Mouse (Mus musculus): Measurements from ENCODE around the gene Syt5. TPM values are rescaled to one million over a fixed set of nuclear protein-coding genes. Genes with fewer than 3 reads are reported as not detected.

Gene Syt5
- total and polyA plus RNA-seq, 3 experiments = not detected

- H3K4me3 ChIP-seq (ENCODE audit: control insufficient read depth in 1 of 2, insufficient read depth in 1 of 2, low read depth in 2 of 2, low read length in 2 of 2) = no peak overlapping the region
- no peak for DNase-seq (ENCODE audit: low read depth, low spot score)
- peaks cover 56% of the 10 kb centered on the region for H3K79me2 ChIP-seq (ENCODE audit: control insufficient read depth, insufficient read depth, low read length, poor library complexity)
- no peak overlapping the region; the same call in 1 of the 2 replicates for H3K9ac ChIP-seq (ENCODE audit: control insufficient read depth, low read depth, low read length, poor library complexity, severe bottlenecking)
- no peak for TF ChIP-seq MAX (IDR thresholded peaks at IDR 0.05; ENCODE audit: low read length)
- TF ChIP-seq KAT2A (conservative IDR thresholded peaks at IDR 0.05; ENCODE audit: low read depth, low read length) = no peak
- TF ChIP-seq CHD2 (IDR thresholded peaks at IDR 0.05; ENCODE audit: low read length) = no peak
- TF ChIP-seq MAZ (IDR thresholded peaks at IDR 0.05; ENCODE audit: low read depth, low read length) = no peak
- no peak for TF ChIP-seq EP300 (IDR thresholded peaks at IDR 0.05; ENCODE audit: low read depth in 1 of 2, low read length in 2 of 2)
- no peak for TF ChIP-seq CHD1 (IDR thresholded peaks at IDR 0.05; ENCODE audit: low read depth, low read length)
- TF ChIP-seq TCF12 (IDR thresholded peaks at IDR 0.05; ENCODE audit: low read depth, low read length) = no peak
- TF ChIP-seq MAFK (IDR thresholded peaks at IDR 0.05; ENCODE audit: borderline replicate concordance, low read depth, low read length) = no peak
- no peak for TF ChIP-seq NRF1 (IDR thresholded peaks at IDR 0.05; ENCODE audit: insufficient read depth, low read depth, low read length, poor library complexity, severe bottlenecking)
- no peak for TF ChIP-seq GABPA (IDR thresholded peaks at IDR 0.05; ENCODE audit: low read depth, low read length)
- no peak for TF ChIP-seq ZKSCAN1 (IDR thresholded peaks at IDR 0.05; ENCODE audit: low read depth, low read length)
- no peak for TF ChIP-seq POLR2AphosphoS5 (IDR thresholded peaks at IDR 0.05; ENCODE audit: borderline replicate concordance, low read depth, low read length)
- TF ChIP-seq USF1 (IDR thresholded peaks at IDR 0.05; ENCODE audit: low read depth, low read length) = no peak
- TF ChIP-seq MXI1 (IDR thresholded peaks at IDR 0.05; ENCODE audit: low read depth, low read length) = no peak
- no peak for TF ChIP-seq SMC3 (IDR thresholded peaks at IDR 0.05; ENCODE audit: low read depth, low read length)
- no peak for TF ChIP-seq NELFE (IDR thresholded peaks at IDR 0.05; ENCODE audit: low read depth, low read length)
- no peak for TF ChIP-seq TBP (IDR thresholded peaks at IDR 0.05; ENCODE audit: low read depth, low read length)
- no peak overlapping the region for H3K27ac ChIP-seq (ENCODE audit: control insufficient read depth, low read depth, low read length)
- H3K4me1 ChIP-seq (ENCODE audit: control insufficient read depth in 1 of 2, insufficient read depth in 2 of 2, low read length in 2 of 2) = peaks cover 6 to 30% of the 10 kb centered on the region in 2 experiments
- no peaks in the 10 kb centered on the region for H3K9me3 ChIP-seq (replicated peaks; ENCODE audit: insufficient read depth, low read length)
- H3K27me3 ChIP-seq (ENCODE audit: control insufficient read depth in 1 of 2, insufficient read depth in 2 of 2, low read length in 2 of 2) = no peaks in the 10 kb centered on the region
- peaks cover 8 to 33% of the 10 kb centered on the region in 2 experiments for H3K36me3 ChIP-seq (ENCODE audit: control insufficient read depth in 1 of 2, insufficient read depth in 2 of 2, low read length in 2 of 2)
Observed at GRCm38 (mm10) chr7:4499034-4499433, 48.3 kb downstream of the Syt5 start.

GRCm38 (mm10) chr7:4498251-4498650 lies 49.1 kb downstream of the Syt5 start:
- Histone ChIP-seq H3K27me3 (ENCODE audit: control insufficient read depth in 1 of 2, insufficient read depth in 2 of 2, low read length in 2 of 2) (no peaks in the 10 kb centered on the region), H3K9me3 (replicated peaks; ENCODE audit: insufficient read depth, low read length) (no peaks in the 10 kb centered on the region), H3K9ac (ENCODE audit: control insufficient read depth, low read depth, low read length, poor library complexity, severe bottlenecking) (no peak overlapping the region), H3K27ac (ENCODE audit: control insufficient read depth, low read depth, low read length) (no peak overlapping the region), H3K4me1 (ENCODE audit: control insufficient read depth in 1 of 2, insufficient read depth in 2 of 2, low read length in 2 of 2) (peaks cover 2 to 31% of the 10 kb centered on the region in 2 experiments), H3K4me3 (ENCODE audit: control insufficient read depth in 1 of 2, insufficient read depth in 1 of 2, low read depth in 2 of 2, low read length in 2 of 2) (no peak overlapping the region), H3K36me3 (ENCODE audit: control insufficient read depth in 1 of 2, insufficient read depth in 2 of 2, low read length in 2 of 2) (peaks cover 8 to 34% of the 10 kb centered on the region in 2 experiments), H3K79me2 (ENCODE audit: control insufficient read depth, insufficient read depth, low read length, poor library complexity) (peaks cover 59% of the 10 kb centered on the region)
- DNase-seq (ENCODE audit: low read depth, low spot score) = no peak
- no peak for TF ChIP-seq ZMIZ1 (IDR thresholded peaks at IDR 0.05; ENCODE audit: low read depth, low read length)
- no peak for TF ChIP-seq ZC3H11A (IDR thresholded peaks at IDR 0.05; ENCODE audit: low read depth, low read length)
- TF ChIP-seq ZKSCAN1 (IDR thresholded peaks at IDR 0.05; ENCODE audit: low read depth, low read length) = no peak
- no peak for TF ChIP-seq MYC (IDR thresholded peaks at IDR 0.05; ENCODE audit: low read depth, low read length)
- TF ChIP-seq TBP (IDR thresholded peaks at IDR 0.05; ENCODE audit: low read depth, low read length) = no peak
- no peak for TF ChIP-seq JUND (IDR thresholded peaks at IDR 0.05; ENCODE audit: low read depth, low read length)
- no peak for TF ChIP-seq GABPA (IDR thresholded peaks at IDR 0.05; ENCODE audit: low read depth, low read length)
- no peak for TF ChIP-seq TAL1 (IDR thresholded peaks at IDR 0.05; ENCODE audit: low read length)
- TF ChIP-seq GATA1 (IDR thresholded peaks at IDR 0.05; ENCODE audit: low read depth, low read length) = no peak
- TF ChIP-seq CTCF (IDR thresholded peaks at IDR 0.05 in 2 of 3, conservative IDR thresholded peaks at IDR 0.05 in 1 of 3; ENCODE audit: control insufficient read depth in 1 of 3, insufficient read depth in 1 of 3, low read depth in 2 of 3, low read length in 3 of 3, poor library complexity in 1 of 3, severe bottlenecking in 1 of 3) = no peak
